Mouse (Mus musculus) MEL (cell line): ENCODE measurements around the gene Thap11. TPM values are rescaled to one million over a fixed set of nuclear protein-coding genes. Genes with fewer than 3 reads are reported as not detected.
A peak's percentile ranks its signal among the peaks of the same experiment; 100 is the strongest.

Experiments
- DNase-seq: peaks from one replicate; pipeline ENCODE4 v3.0.0; 2011; ENCODE audit warnings: low read depth, low spot score
- H3K27ac ChIP-seq: 2 replicates; pipeline ENCODE4 v1.5.1; 2012; ENCODE audit warnings: low read depth, mild to moderate bottlenecking, control low read depth, low read length, moderate library complexity; ENCODE audit not compliant: control insufficient read depth
- H3K27me3 ChIP-seq, 2 experiments: fragments of 150-350 bp in 1 of 2; sonication (generic) in 1 of 2; 2 replicates each; pipeline ENCODE4 v1.6.1; 2012; ENCODE audit warnings: low read length in 2 of 2, mild to moderate bottlenecking in 2 of 2, improper control_type of control experiment in 1 of 2, moderate library complexity in 1 of 2; ENCODE audit not compliant: insufficient read depth in 2 of 2, control insufficient read depth in 1 of 2
- H3K36me3 ChIP-seq, 2 experiments: 2 replicates each; pipeline ENCODE4 v1.6.1; 2012 to 2014; ENCODE audit warnings: low read length in 2 of 2, improper control_type of control experiment in 1 of 2, inconsistent platforms in 1 of 2, mild to moderate bottlenecking in 1 of 2; ENCODE audit not compliant: insufficient read depth in 2 of 2, control insufficient read depth in 1 of 2
- H3K4me1 ChIP-seq, 2 experiments: fragments of 150-350 bp in 1 of 2; sonication (generic) in 1 of 2; 2 replicates each; pipeline ENCODE4 v1.6.1; 2012; ENCODE audit warnings: low read length in 2 of 2, improper control_type of control experiment in 1 of 2, mild to moderate bottlenecking in 1 of 2; ENCODE audit not compliant: insufficient read depth in 2 of 2, control insufficient read depth in 1 of 2
- H3K4me3 ChIP-seq, 2 experiments: fragments of 150-350 bp in 1 of 2; sonication (generic) in 1 of 2; 2 replicates each; pipeline ENCODE4 v1.5.1; 2012; ENCODE audit warnings: low read depth in 2 of 2, low read length in 2 of 2, mild to moderate bottlenecking in 2 of 2, moderate library complexity in 2 of 2, control low read depth in 1 of 2, improper control_type of control experiment in 1 of 2; ENCODE audit not compliant: control insufficient read depth in 1 of 2, insufficient read depth in 1 of 2
- H3K79me2 ChIP-seq: 2 replicates; pipeline ENCODE4 v1.6.1; 2012; ENCODE audit warnings: mild to moderate bottlenecking, low read length, moderate library complexity; ENCODE audit not compliant: control insufficient read depth, poor library complexity, insufficient read depth
- H3K9ac ChIP-seq: 2 replicates; pipeline ENCODE4 v1.6.1; 2012; ENCODE audit warnings: low read depth, mild to moderate bottlenecking, control low read depth, low read length, moderate library complexity; ENCODE audit not compliant: control insufficient read depth, poor library complexity, severe bottlenecking
- H3K9me3 ChIP-seq: fragments of 150-350 bp; sonication (generic); replicated peaks from 2 replicates; pipeline ENCODE4 v1.6.1; 2012; ENCODE audit warnings: mild to moderate bottlenecking, low read length, improper control_type of control experiment, moderate library complexity; ENCODE audit not compliant: insufficient read depth
- CHD1 ChIP-seq: IDR thresholded peaks from 2 replicates; pipeline ENCODE4 v1.6.1; 2012; ENCODE audit warnings: low read depth, mild to moderate bottlenecking, inconsistent platforms, low read length, improper control_type of control experiment
- CHD2 ChIP-seq: IDR thresholded peaks from 2 replicates; pipeline ENCODE4 v1.6.1; 2011; ENCODE audit warnings: low read length, improper control_type of control experiment
- CTCF ChIP-seq, 3 experiments: IDR thresholded peaks in 2 of 3; conservative IDR thresholded peaks in 1 of 3; 2 replicates each; pipeline ENCODE4 v1.5.1; 2011 to 2012; ENCODE audit warnings: low read length in 3 of 3, low read depth in 2 of 3, mild to moderate bottlenecking in 2 of 3, improper control_type of control experiment in 1 of 3, inconsistent platforms in 1 of 3, mixed read lengths in 1 of 3, moderate library complexity in 1 of 3; ENCODE audit not compliant: control insufficient read depth in 1 of 3, insufficient read depth in 1 of 3, poor library complexity in 1 of 3, severe bottlenecking in 1 of 3
- E2F4 ChIP-seq: IDR thresholded peaks from 2 replicates; pipeline ENCODE4 v1.6.1; 2011; ENCODE audit warnings: low read depth, low read length, improper control_type of control experiment, borderline replicate concordance
- ELF1 ChIP-seq: IDR thresholded peaks from 2 replicates; pipeline ENCODE4 v1.6.1; 2014; ENCODE audit warnings: low read depth, mild to moderate bottlenecking, inconsistent platforms, low read length, improper control_type of control experiment, moderate library complexity
- ETS1 ChIP-seq: IDR thresholded peaks from 2 replicates; pipeline ENCODE4 v1.6.1; 2012; ENCODE audit warnings: low read depth, mild to moderate bottlenecking, inconsistent platforms, low read length, improper control_type of control experiment, moderate library complexity
- GATA1 ChIP-seq: IDR thresholded peaks from 2 replicates; pipeline ENCODE4 v1.6.1; 2011; ENCODE audit warnings: low read depth, low read length, improper control_type of control experiment
- HCFC1 ChIP-seq: IDR thresholded peaks from 2 replicates; pipeline ENCODE4 v1.6.1; 2012; ENCODE audit warnings: low read depth, mild to moderate bottlenecking, inconsistent platforms, low read length, improper control_type of control experiment, moderate library complexity
- MAX ChIP-seq: IDR thresholded peaks from 2 replicates; pipeline ENCODE4 v1.6.1; 2011; ENCODE audit warnings: low read length, improper control_type of control experiment
- MAZ ChIP-seq: IDR thresholded peaks from 2 replicates; pipeline ENCODE4 v1.6.1; 2012; ENCODE audit warnings: low read depth, mild to moderate bottlenecking, inconsistent platforms, low read length, improper control_type of control experiment
- MEF2A ChIP-seq: IDR thresholded peaks from 2 replicates; pipeline ENCODE4 v1.6.1; 2014; ENCODE audit warnings: low read depth, mild to moderate bottlenecking, inconsistent platforms, low read length, improper control_type of control experiment; ENCODE audit not compliant: poor library complexity, insufficient replicate concordance, severe bottlenecking; ENCODE audit errors: extremely low read depth
- MXI1 ChIP-seq: IDR thresholded peaks from 2 replicates; pipeline ENCODE4 v1.6.1; 2011; ENCODE audit warnings: mild to moderate bottlenecking, low read depth, low read length, improper control_type of control experiment
- MYC ChIP-seq: IDR thresholded peaks from 2 replicates; pipeline ENCODE4 v1.6.1; 2011; ENCODE audit warnings: low read depth, mild to moderate bottlenecking, low read length, improper control_type of control experiment, moderate library complexity
- NELFE ChIP-seq: IDR thresholded peaks from 2 replicates; pipeline ENCODE4 v1.6.1; 2011; ENCODE audit warnings: low read depth, low read length, improper control_type of control experiment
- NRF1 ChIP-seq: IDR thresholded peaks from 2 replicates; pipeline ENCODE4 v1.6.1; 2014; ENCODE audit warnings: low read depth, mild to moderate bottlenecking, inconsistent platforms, low read length, improper control_type of control experiment, moderate library complexity; ENCODE audit not compliant: poor library complexity, insufficient read depth, severe bottlenecking
- POLR2A ChIP-seq, 2 experiments: IDR thresholded peaks; 2 replicates each; pipeline ENCODE4 v1.6.1; 2011 to 2012; ENCODE audit warnings: low read length in 2 of 2, mild to moderate bottlenecking in 2 of 2, control low read depth in 1 of 2, improper control_type of control experiment in 1 of 2, low read depth in 1 of 2, moderate library complexity in 1 of 2; ENCODE audit not compliant: control insufficient read depth in 1 of 2, insufficient read depth in 1 of 2, poor library complexity in 1 of 2
- RAD21 ChIP-seq: IDR thresholded peaks from 2 replicates; pipeline ENCODE4 v1.6.1; 2011; ENCODE audit warnings: mild to moderate bottlenecking, low read depth, low read length, improper control_type of control experiment
- SMC3 ChIP-seq: IDR thresholded peaks from 2 replicates; pipeline ENCODE4 v1.6.1; 2011; ENCODE audit warnings: low read depth, low read length, improper control_type of control experiment
- USF2 ChIP-seq, 2 experiments: IDR thresholded peaks; 2 replicates each; pipeline ENCODE4 v1.6.1; 2011 to 2012; ENCODE audit warnings: improper control_type of control experiment in 2 of 2, low read length in 2 of 2, borderline replicate concordance in 1 of 2, inconsistent platforms in 1 of 2, low read depth in 1 of 2, mild to moderate bottlenecking in 1 of 2; ENCODE audit not compliant: insufficient read depth in 1 of 2
- ZC3H11A ChIP-seq: IDR thresholded peaks from 2 replicates; pipeline ENCODE4 v1.6.1; 2012; ENCODE audit warnings: low read depth, mild to moderate bottlenecking, inconsistent platforms, low read length, improper control_type of control experiment
- ZNF384 ChIP-seq: IDR thresholded peaks from 2 replicates; pipeline ENCODE4 v1.6.1; 2012; ENCODE audit warnings: low read depth, mild to moderate bottlenecking, inconsistent platforms, low read length, improper control_type of control experiment
- polyA plus RNA-seq, 2 experiments: library from polyadenylated mRNA; stranded (reverse) in 1 of 2; unstranded in 1 of 2; fragments of >175 nt in 1 of 2; fragments of >200 nt in 1 of 2; gene quantifications; 2 replicates each; pipeline versions ENCODE4 v1.2.1 to v1.2.4; 2012; ENCODE audit warnings: low replicate concordance in 2 of 2, low read depth in 1 of 2; ENCODE audit not compliant: insufficient read length in 2 of 2, insufficient read depth in 1 of 2, missing spikeins in 1 of 2
- total RNA-seq: library from RNA; depleted of rRNA; stranded (reverse); fragments of 300-350 nt; gene quantifications from 2 replicates; pipeline ENCODE4 v1.2.3, GENCODE M21; 2012

Thap11 gene
- total and polyA plus RNA-seq, 3 experiments: 48.8 to 51.4 TPM; not detected in 1

GRCm38 (mm10) chr8:105860143-105860981 is 5.4 kb downstream of the Thap11 start, which contains the start of gene Nutf2 (continued):
- TF ChIP-seq NELFE (peak; percentile 78), ZC3H11A (no peak), CHD2 (peak; percentile 77), ELF1 (peak; percentile 43; the same call in 1 of the 2 replicates), USF2 (IDR thresholded peaks at IDR 0.05; ENCODE audit: borderline replicate concordance in 1 of 2, insufficient read depth in 1 of 2, low read depth in 1 of 2, low read length in 2 of 2) (no peak), SMC3 (no peak), CHD1 (no peak), GATA1 (no peak), CTCF (IDR thresholded peaks at IDR 0.05 in 2 of 3, conservative IDR thresholded peaks at IDR 0.05 in 1 of 3; ENCODE audit: control insufficient read depth in 1 of 3, insufficient read depth in 1 of 3, low read depth in 2 of 3, low read length in 3 of 3, poor library complexity in 1 of 3, severe bottlenecking in 1 of 3) (no peak), MEF2A (no peak), MYC (peak; percentile 82; the same call in 1 of the 2 replicates), NRF1 (no peak), MXI1 (peak; percentile 84), MAZ (0 out of 2 replicates have a peak, but pooled peaks have one; percentile 59), HCFC1 (peak; percentile 97), ETS1 (peak; percentile 58)

- Histone ChIP-seq H3K4me3 (peak overlapping the region; percentile 63 to 83), H3K27me3 (no peaks in the 10 kb centered on the region), H3K36me3 (peaks cover 2 to 25% of the 10 kb centered on the region in 2 experiments; a peak in 3 of 4 replicates), H3K9me3 (no peaks in the 10 kb centered on the region), H3K4me1 (peaks cover 6 to 28% of the 10 kb centered on the region in 2 experiments), H3K79me2 (peaks cover 47% of the 10 kb centered on the region), H3K9ac (peak overlapping the region; percentile 85), H3K27ac (no peak overlapping the region; the same call in 1 of the 2 replicates)
- peak; percentile 63 for DNase-seq
- TF ChIP-seq SMC3 (peak; percentile 40), HCFC1 (0 out of 2 replicates have a peak, but pooled peaks have one; percentile 3), CTCF (IDR thresholded peaks at IDR 0.05 in 2 of 3, conservative IDR thresholded peaks at IDR 0.05 in 1 of 3; ENCODE audit: control insufficient read depth in 1 of 3, insufficient read depth in 1 of 3, low read depth in 2 of 3, low read length in 3 of 3, poor library complexity in 1 of 3, severe bottlenecking in 1 of 3) (peak; percentile 10 to 55 (median 31); a peak in 4 of 6 replicates), POLR2A (IDR thresholded peaks at IDR 0.05; ENCODE audit: control insufficient read depth in 1 of 2, insufficient read depth in 1 of 2, low read depth in 1 of 2, low read length in 2 of 2, poor library complexity in 1 of 2) (0 out of 4 replicates have a peak, but pooled peaks of 1 of the 2 experiments have one; percentile 28), ZNF384 (peak; percentile 85), MAX (no peak), E2F4 (no peak), RAD21 (peak; percentile 18)
Measured at GRCm38 (mm10) chr8:105861951-105862350, 7.0 kb downstream of the Thap11 start.
